8 mouse cellular contexts compared by ENCODE assay signal in the genomic region with DNA sequence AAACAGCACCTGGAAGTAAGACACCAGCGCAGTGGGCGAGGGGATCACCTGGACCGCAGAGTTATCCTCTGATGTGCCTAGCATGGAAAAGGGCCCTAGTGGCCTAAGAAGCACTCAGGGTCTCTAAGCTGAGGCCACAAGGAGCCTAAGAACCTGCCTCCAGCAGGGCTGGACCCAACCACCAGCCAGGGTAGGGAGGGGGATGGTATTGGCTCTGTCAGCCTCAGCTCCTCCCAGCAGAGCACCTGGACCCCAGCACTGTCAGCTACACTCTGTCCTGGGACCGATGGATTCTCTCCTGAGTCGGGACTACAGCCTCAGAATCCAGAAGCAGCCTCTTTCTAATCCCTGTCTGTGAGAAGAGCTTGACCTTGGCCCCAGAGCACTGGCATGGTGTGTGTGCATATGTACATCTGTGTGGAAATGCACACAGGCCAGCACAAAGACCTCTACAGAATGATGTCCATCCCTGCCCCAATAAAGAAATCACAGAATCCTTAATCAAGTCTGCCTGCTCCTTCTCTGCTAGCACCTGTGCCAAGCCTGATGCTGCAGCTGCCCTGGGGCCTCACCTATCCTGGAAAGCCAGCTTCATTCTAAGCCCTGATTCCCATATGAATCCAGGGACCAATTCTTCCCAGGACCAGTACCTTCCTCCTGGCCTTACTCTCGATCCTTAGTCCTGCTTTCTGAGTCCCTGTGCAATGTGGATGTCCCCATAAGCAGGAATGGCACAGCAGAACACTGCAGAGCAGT. TPM values are rescaled to one million over a fixed set of nuclear protein-coding genes. Genes with fewer than 3 reads are reported as not detected.
DNase-seq lines count a peak whose midpoint lies in the region; ATAC-seq and TF ChIP-seq lines count a peak whose summit lies in the region.

No protein-coding gene starts in this region.

- H3K27ac ChIP-seq in heart, adult 2 months, result peak overlapping the region; percentile 77
- peak overlapping the region; percentile 48; the same call in 1 of the 2 replicates for H3K27ac ChIP-seq in spleen, adult 2 months (ENCODE audit: insufficient read depth, low read length)
- peak overlapping the region; percentile 91; the same call in 1 of the 2 replicates for H3K27ac ChIP-seq in limb, embryonic 14.5 days (replicated peaks; ENCODE audit: low read depth, low read length)

- H3K79me2 ChIP-seq in heart, adult 2 months (replicated peaks; ENCODE audit: control insufficient read depth, insufficient read depth, low read length), result no peaks in the 10 kb centered on the region

- ATAC-seq in limb, embryonic 14.5 days (ENCODE audit: low FRiP score, low read depth), result no peak

- H3K4me3 ChIP-seq in heart, adult 2 months, result no peak overlapping the region
- no peak overlapping the region for H3K4me3 ChIP-seq in spleen, adult 2 months (ENCODE audit: extremely low read depth, insufficient read depth, insufficient read length)
- H3K4me3 ChIP-seq in limb, embryonic 14.5 days (replicated peaks; ENCODE audit: low read length), result no peak overlapping the region

- H3K9me3 ChIP-seq in limb, embryonic 14.5 days (ENCODE audit: control insufficient read depth, low read length), result no peaks in the 10 kb centered on the region

- H3K4me2 ChIP-seq in limb, embryonic 14.5 days (replicated peaks; ENCODE audit: low read depth, low read length, severe bottlenecking), result no peak overlapping the region

- WGBS in heart, adult 2 months, result 74% methylated on average over 6 of the region's 6 CpGs
- 87% methylated on average over 6 of the region's 6 CpGs for WGBS in spleen, adult 2 months
- 43% methylated on average over 6 of the region's 6 CpGs for WGBS in limb, embryonic 14.5 days

- H3K4me1 ChIP-seq in heart, adult 2 months (ENCODE audit: control insufficient read depth, insufficient read depth, low read length), result peaks cover 29% of the 10 kb centered on the region
- no peaks in the 10 kb centered on the region for H3K4me1 ChIP-seq in spleen, adult 2 months (ENCODE audit: control insufficient read depth, insufficient read depth, insufficient read length)
- H3K4me1 ChIP-seq in limb, embryonic 14.5 days (ENCODE audit: control insufficient read depth, insufficient read depth, low read length), result peaks cover 82% of the 10 kb centered on the region

- no peak overlapping the region for H3K9ac ChIP-seq in heart, adult 2 months (ENCODE audit: low read depth, low read length)
- H3K9ac ChIP-seq in limb, embryonic 14.5 days (ENCODE audit: low read depth, low read length, severe bottlenecking), result no peak overlapping the region

- no peak for TF ChIP-seq CTCF in heart, adult 2 months (IDR thresholded peaks at IDR 0.05)
- TF ChIP-seq CTCF in spleen, adult 2 months (IDR thresholded peaks at IDR 0.05; ENCODE audit: extremely low read depth, insufficient read depth, insufficient read length, insufficient replicate concordance), result no peak

- no peak for DNase-seq in heart, adult 2 months
- no peak for DNase-seq in heart, postnatal 4 days
- no peak for DNase-seq in spleen, adult 2 months (ENCODE audit: low read depth in 1 of 2, low spot score in 2 of 2)
- DNase-seq in spleen, adult 18-20 months, result no peak
- no peak for DNase-seq in limb, embryonic 14.5 days (ENCODE audit: low spot score)
- DNase-seq in frontal cortex, postnatal 36 days (ENCODE audit: low spot score in 2 of 2), result no peak
- no peak for DNase-seq in spleen, adult 12 weeks (ENCODE audit: low spot score)
- DNase-seq in testis, postnatal 14 days (ENCODE audit: low spot score), result no peak

- no peak for TF ChIP-seq EP300 in heart, adult 2 months (IDR thresholded peaks at IDR 0.05; ENCODE audit: insufficient read depth, low read depth, low read length)

- intact Hi-C loops in heart, adult 2 months (cut with DNase I), result loop anchor here (2.0 kb wide), 1 partner anchor 49 kb away; no protein-coding TSS in a partner anchor

- no peak for TF ChIP-seq POLR2A in heart, adult 2 months (IDR thresholded peaks at IDR 0.05; ENCODE audit: insufficient read depth, low read depth, low read length)
- TF ChIP-seq POLR2A in spleen, adult 2 months (IDR thresholded peaks at IDR 0.05; ENCODE audit: low read depth, low read length), result no peak
- TF ChIP-seq POLR2A in limb, embryonic 14.5 days (IDR thresholded peaks at IDR 0.05; ENCODE audit: borderline replicate concordance, extremely low read depth, insufficient read depth, insufficient read length), result no peak

- no peaks in the 10 kb centered on the region for H3K36me3 ChIP-seq in heart, adult 2 months (ENCODE audit: control insufficient read depth, insufficient read depth, low read length)
- peaks cover 4% of the 10 kb centered on the region for H3K36me3 ChIP-seq in spleen, adult 2 months (ENCODE audit: control insufficient read depth, insufficient read depth, low read length)
- no peaks in the 10 kb centered on the region for H3K36me3 ChIP-seq in limb, embryonic 14.5 days (ENCODE audit: control insufficient read depth, insufficient read depth, low read length)

- no peaks in the 10 kb centered on the region for H3K27me3 ChIP-seq in heart, adult 2 months (ENCODE audit: control insufficient read depth, insufficient read depth, low read length)
- H3K27me3 ChIP-seq in spleen, adult 2 months (ENCODE audit: control insufficient read depth, insufficient read depth, low read length), result peaks cover 7% of the 10 kb centered on the region
- no peaks in the 10 kb centered on the region for H3K27me3 ChIP-seq in limb, embryonic 14.5 days (ENCODE audit: control insufficient read depth, insufficient read depth, low read length)

RNA-seq across cellular contexts. Expression of gene Mtss1l, which starts 1.2 kb away (rescaled TPM):
- 10 to 100 TPM; 38.8 to 39.6 TPM for total RNA-seq in heart, adult 2 months (2021)
- polyA plus RNA-seq in heart, adult 2 months (2012; rRNA removed), result 34.3 and 39.7 TPM in 2 replicates
- total RNA-seq in heart, postnatal 4 days (2021), result 10 to 100 TPM; 50.6 to 61.0 TPM
- 34.8 and 39.4 TPM in 2 replicates for polyA plus RNA-seq in spleen, adult 2 months (2012; rRNA removed)
- 78.7 and 115 TPM in 2 replicates for polyA plus RNA-seq in limb, embryonic 14.5 days (2012; rRNA removed)
- polyA plus RNA-seq in limb, embryonic 14.5 days (2014; fragmentation: Nextera tagmentation; extraction: Ambion mirVana), result 19.1 and 28.0 TPM in 2 replicates
